Mouse (Mus musculus) kidney, embryonic 15.5 days (tissue): ENCODE results near the gene Evx1. TPM values are rescaled to one million over a fixed set of nuclear protein-coding genes. Genes with fewer than 3 reads are reported as not detected.

Source experiments
- ATAC-seq: fragments of 200-750 bp; cut with Nextera tagmentation; replicated peaks from 2 replicates; pipeline ENCODE4 v1.8.0; 2017; ENCODE audit warnings: moderate TSS enrichment; ENCODE audit not compliant: low FRiP score
- H3K27ac ChIP-seq: fragments of 300-500 bp; sonication (generic); 2 replicates; pipeline ENCODE4 v1.5.1; 2015; ENCODE audit warnings: mild to moderate bottlenecking, inconsistent platforms
- H3K27me3 ChIP-seq: fragments of 300-500 bp; sonication (generic); 2 replicates; pipeline ENCODE4 v1.6.1; 2015; ENCODE audit warnings: inconsistent platforms
- H3K36me3 ChIP-seq: fragments of 300-500 bp; sonication (generic); 2 replicates; pipeline ENCODE4 v1.6.1; 2015; ENCODE audit warnings: inconsistent platforms
- H3K4me1 ChIP-seq: fragments of 300-500 bp; sonication (generic); 2 replicates; pipeline ENCODE4 v1.6.1; 2015; ENCODE audit warnings: inconsistent platforms
- H3K4me2 ChIP-seq: fragments of 300-500 bp; sonication (generic); 2 replicates; pipeline ENCODE4 v1.6.1; 2015; ENCODE audit warnings: moderate library complexity, mild to moderate bottlenecking, inconsistent platforms
- H3K4me3 ChIP-seq: fragments of 300-500 bp; sonication (generic); replicated peaks from 2 replicates; pipeline ENCODE4 v1.5.1; 2015; ENCODE audit warnings: mild to moderate bottlenecking, inconsistent platforms
- H3K9ac ChIP-seq: fragments of 300-500 bp; sonication (generic); 2 replicates; pipeline ENCODE4 v1.6.1; 2015; ENCODE audit warnings: mild to moderate bottlenecking, inconsistent platforms
- H3K9me3 ChIP-seq: fragments of 300-500 bp; sonication (generic); replicated peaks from 2 replicates; pipeline ENCODE4 v1.6.1; 2016; ENCODE audit warnings: inconsistent platforms
- WGBS: fragments of 180-500 bp; shearing (Covaris S2); methylation state at CpG from one replicate; pipeline ENCODE4 v1.1.7; 2015; ENCODE audit warnings: mixed read lengths; 5-methylcytosine and 5-hydroxymethylcytosine counted together
- polyA plus RNA-seq: library from polyadenylated mRNA; unstranded; fragments of >200 nt; fragmentation: Nextera tagmentation; extraction: Ambion mirVana; gene quantifications from 2 replicates; pipeline ENCODE4 v1.2.1, GENCODE M21; 2015

The Evx1 gene
- polyA plus RNA-seq, 1 experiment from 2014 or later, result 0.14 TPM

GRCm38 (mm10) chr6:52294616-52295015 is 18.7 kb upstream of the Evx1 start:
- no peak overlapping the region for H3K4me3 ChIP-seq
- peaks cover 14% of the 10 kb centered on the region for H3K4me1 ChIP-seq
- H3K27me3 ChIP-seq, result peaks cover 74% of the 10 kb centered on the region
- ATAC-seq, result no peak
- no peaks in the 10 kb centered on the region for H3K36me3 ChIP-seq
- WGBS, result 74% methylated on average over 6 of the region's 6 CpGs
- no peak overlapping the region for H3K27ac ChIP-seq
- H3K4me2 ChIP-seq, result no peak overlapping the region
- no peaks in the 10 kb centered on the region for H3K9me3 ChIP-seq
- no peak overlapping the region for H3K9ac ChIP-seq

DNA sequence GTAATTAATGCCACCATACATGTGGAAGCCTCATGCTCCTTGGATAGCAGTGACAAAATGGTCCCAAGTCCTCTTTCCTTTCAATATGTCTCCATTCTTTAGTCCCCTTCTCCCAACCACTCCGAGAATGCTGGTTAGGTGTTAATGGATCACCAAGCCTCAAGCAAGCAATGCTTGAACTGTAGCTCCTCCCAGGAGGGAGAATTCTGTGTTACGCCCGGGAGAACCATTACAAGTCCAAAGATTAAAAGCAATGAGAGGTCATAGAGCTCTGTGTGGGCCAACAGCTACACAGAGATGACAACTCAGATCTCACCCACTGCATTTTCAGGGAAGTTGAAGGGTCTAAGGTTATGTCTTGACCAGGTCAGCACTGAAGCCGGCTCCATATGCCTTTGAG is 14.8 kb upstream of the Evx1 start:
- H3K27me3 ChIP-seq, result peaks cover 56% of the 10 kb centered on the region
- no peak overlapping the region for H3K4me3 ChIP-seq
- no peak overlapping the region for H3K27ac ChIP-seq
- no peaks in the 10 kb centered on the region for H3K36me3 ChIP-seq
- WGBS, result 52% methylated on average over 4 of the region's 4 CpGs
- no peaks in the 10 kb centered on the region for H3K9me3 ChIP-seq
- H3K4me2 ChIP-seq, result no peak overlapping the region
- H3K4me1 ChIP-seq, result no peaks in the 10 kb centered on the region
- no peak overlapping the region for H3K9ac ChIP-seq
- no peak for ATAC-seq

- WGBS, result 82% methylated on average over 4 of the region's 4 CpGs
- H3K9ac ChIP-seq, result no peak overlapping the region
- peaks cover 53% of the 10 kb centered on the region for H3K27me3 ChIP-seq
- H3K4me2 ChIP-seq, result no peak overlapping the region
- H3K4me1 ChIP-seq, result peaks cover 2% of the 10 kb centered on the region
- ATAC-seq, result no peak
- no peaks in the 10 kb centered on the region for H3K36me3 ChIP-seq
- no peak overlapping the region for H3K4me3 ChIP-seq
- H3K9me3 ChIP-seq, result no peaks in the 10 kb centered on the region
- H3K27ac ChIP-seq, result no peak overlapping the region
Measured at GRCm38 (mm10) chr6:52300806-52301205, 12.5 kb upstream of the Evx1 start.

GRCm38 (mm10) chr6:52303426-52303825 is 9.9 kb upstream of the Evx1 start:
- H3K9me3 ChIP-seq, result no peaks in the 10 kb centered on the region
- no peak overlapping the region for H3K4me2 ChIP-seq
- peaks cover 62% of the 10 kb centered on the region for H3K27me3 ChIP-seq
- no peak overlapping the region for H3K4me3 ChIP-seq
- no peak overlapping the region for H3K27ac ChIP-seq
- peaks cover 8% of the 10 kb centered on the region for H3K4me1 ChIP-seq
- WGBS, result 57% methylated on average over 3 of the region's 3 CpGs
- H3K36me3 ChIP-seq, result no peaks in the 10 kb centered on the region
- ATAC-seq, result no peak
- H3K9ac ChIP-seq, result no peak overlapping the region

- ATAC-seq, result peak; percentile 82
- WGBS, result under 1% methylated on average over 30 of the region's 30 CpGs
- peak overlapping the region; percentile 47 for H3K4me3 ChIP-seq
- H3K9ac ChIP-seq, result peak overlapping the region; percentile 15; the same call in 1 of the 2 replicates
- peak overlapping the region; percentile 74 for H3K4me2 ChIP-seq
- H3K9me3 ChIP-seq, result no peaks in the 10 kb centered on the region
- H3K4me1 ChIP-seq, result peaks cover 17% of the 10 kb centered on the region
- H3K36me3 ChIP-seq, result no peaks in the 10 kb centered on the region
- no peak overlapping the region for H3K27ac ChIP-seq
- peaks cover 74% of the 10 kb centered on the region for H3K27me3 ChIP-seq
Measured at GRCm38 (mm10) chr6:52305877-52306389, 7.4 kb upstream of the Evx1 start.

DNA sequence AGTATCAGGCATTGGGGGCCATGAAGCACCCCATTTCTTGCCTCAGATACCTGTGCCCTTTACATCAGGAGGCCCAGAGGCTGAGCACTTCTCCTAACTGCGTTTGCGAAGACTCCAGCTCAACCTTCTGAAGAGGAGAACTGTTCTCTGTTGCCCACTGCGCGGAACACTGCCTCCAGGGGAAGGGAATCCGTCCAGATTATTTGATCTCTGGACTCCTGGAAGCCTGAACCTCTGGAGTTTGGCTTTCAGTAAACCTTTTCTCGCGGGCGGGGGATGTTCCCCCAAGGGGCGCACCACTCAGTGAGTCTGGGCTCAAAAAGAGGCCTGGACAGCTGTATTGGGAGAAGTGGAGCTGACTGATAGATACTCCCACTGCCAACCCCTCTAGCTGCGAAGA is 3.5 kb upstream of the Evx1 start:
- H3K4me2 ChIP-seq, result no peak overlapping the region
- no peaks in the 10 kb centered on the region for H3K9me3 ChIP-seq
- H3K4me3 ChIP-seq, result 0 out of 2 replicates have a peak overlapping the region, but pooled peaks have one; percentile 5
- 37% methylated on average over 10 of the region's 10 CpGs for WGBS
- H3K27ac ChIP-seq, result no peak overlapping the region
- H3K36me3 ChIP-seq, result no peaks in the 10 kb centered on the region
- ATAC-seq, result no peak
- no peak overlapping the region for H3K9ac ChIP-seq
- H3K4me1 ChIP-seq, result peaks cover 34% of the 10 kb centered on the region
- H3K27me3 ChIP-seq, result peaks cover 97% of the 10 kb centered on the region

DNA sequence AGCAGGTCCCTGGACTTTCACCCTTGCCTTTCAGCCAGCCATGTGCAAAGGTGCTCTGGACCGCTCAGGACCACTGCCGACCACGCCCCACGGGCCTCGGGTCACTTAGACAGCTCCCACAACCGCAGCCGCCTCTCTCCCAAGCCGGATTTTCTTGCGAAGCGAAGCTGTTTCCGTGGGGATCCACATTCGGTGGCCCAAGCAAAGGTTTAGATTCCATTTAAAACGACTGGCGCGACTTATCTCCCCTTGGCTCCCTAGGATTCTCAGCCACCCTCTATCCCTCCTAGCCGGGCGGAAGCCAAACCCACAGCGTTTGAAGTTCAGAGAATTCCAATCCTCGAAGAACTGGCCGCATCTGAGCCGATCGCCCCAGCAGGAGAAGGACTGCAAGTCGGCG is 2.9 kb upstream of the Evx1 start:
- no peak for ATAC-seq
- H3K4me3 ChIP-seq, result peak overlapping the region; percentile 5; the same call in 1 of the 2 replicates
- no peaks in the 10 kb centered on the region for H3K36me3 ChIP-seq
- H3K9me3 ChIP-seq, result no peaks in the 10 kb centered on the region
- no peak overlapping the region for H3K9ac ChIP-seq
- peaks cover 99% of the 10 kb centered on the region for H3K27me3 ChIP-seq
- WGBS, result under 1% methylated on average over 24 of the region's 24 CpGs
- H3K27ac ChIP-seq, result no peak overlapping the region
- H3K4me2 ChIP-seq, result peak overlapping the region; percentile 39
- peaks cover 34% of the 10 kb centered on the region for H3K4me1 ChIP-seq

DNA sequence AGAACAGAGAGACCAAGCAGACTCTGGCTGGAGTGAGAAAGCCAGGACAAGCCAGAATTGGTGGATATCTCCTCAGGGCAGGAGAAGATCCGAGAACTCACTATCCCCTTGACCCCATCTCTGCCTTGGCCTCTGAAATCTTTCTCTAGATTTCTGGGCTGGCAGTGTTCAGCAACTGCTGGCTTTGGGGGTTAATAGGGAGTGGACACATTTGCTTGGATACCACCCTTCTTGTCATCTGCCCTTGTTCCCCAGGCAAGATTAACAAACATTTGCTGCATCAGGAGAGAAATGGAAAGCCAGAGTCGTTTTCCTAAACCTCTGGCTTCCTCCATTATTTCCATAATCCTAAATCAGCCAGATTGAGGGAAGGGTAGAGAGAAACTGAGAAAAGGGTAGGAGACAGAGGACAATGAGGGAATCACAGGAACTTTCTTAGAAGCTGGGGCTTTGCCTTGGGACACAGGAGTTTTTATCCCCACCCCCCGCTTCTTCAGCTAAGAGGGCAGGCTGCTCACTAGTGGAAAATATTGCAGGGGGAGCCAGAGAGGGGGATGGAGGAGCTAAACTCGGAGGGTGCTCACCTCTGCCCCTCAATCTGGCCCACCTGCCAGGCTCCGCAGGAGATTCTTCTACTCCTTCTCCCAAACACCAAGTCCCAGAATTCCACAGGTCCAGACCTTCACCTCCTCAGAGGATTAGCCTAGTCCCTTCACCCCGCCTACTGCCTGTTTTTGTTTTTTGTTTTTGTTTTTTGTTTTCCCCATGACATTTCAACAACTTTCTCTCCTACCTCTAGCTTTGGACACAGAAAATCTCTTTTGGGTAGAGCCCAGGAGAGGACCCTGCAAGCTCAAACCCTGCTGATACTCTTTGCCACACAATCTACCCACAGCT is 1.4 kb upstream of the Evx1 start:
- H3K27ac ChIP-seq, result no peak overlapping the region
- no peak for ATAC-seq
- 10% methylated on average over 6 of the region's 6 CpGs for WGBS
- H3K9ac ChIP-seq, result no peak overlapping the region
- no peaks in the 10 kb centered on the region for H3K36me3 ChIP-seq
- no peak overlapping the region for H3K4me3 ChIP-seq
- H3K4me2 ChIP-seq, result no peak overlapping the region
- peaks cover 39% of the 10 kb centered on the region for H3K4me1 ChIP-seq
- no peaks in the 10 kb centered on the region for H3K9me3 ChIP-seq
- peaks cover 99% of the 10 kb centered on the region for H3K27me3 ChIP-seq

DNA sequence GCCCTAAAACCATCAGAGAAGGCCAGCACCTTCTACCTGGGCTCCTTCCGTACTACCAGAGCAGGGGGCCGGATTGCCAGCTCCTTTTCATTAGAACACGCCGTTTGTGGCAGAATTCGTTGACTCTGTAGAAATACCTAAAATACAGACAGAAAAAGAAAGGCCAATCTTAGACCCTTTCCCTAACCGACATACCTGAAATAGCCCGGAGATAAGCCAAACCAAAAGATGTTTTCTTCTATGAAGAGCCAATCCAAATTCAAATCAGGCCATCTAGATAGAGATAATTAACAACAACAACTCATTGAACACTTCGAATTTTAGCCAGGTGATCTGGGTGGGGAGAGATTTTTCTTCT is 761 bp upstream of the Evx1 start:
- H3K36me3 ChIP-seq, result no peaks in the 10 kb centered on the region
- H3K27ac ChIP-seq, result no peak overlapping the region
- peaks cover 99% of the 10 kb centered on the region for H3K27me3 ChIP-seq
- no peak overlapping the region for H3K4me2 ChIP-seq
- 5% methylated on average over 8 of the region's 8 CpGs for WGBS
- H3K9me3 ChIP-seq, result no peaks in the 10 kb centered on the region
- H3K9ac ChIP-seq, result no peak overlapping the region
- H3K4me3 ChIP-seq, result no peak overlapping the region
- no peak for ATAC-seq
- H3K4me1 ChIP-seq, result peaks cover 41% of the 10 kb centered on the region

GRCm38 (mm10) chr6:52314304-52315100 is 1.2 kb downstream of the Evx1 start:
- ATAC-seq, result no peak
- under 1% methylated on average over 27 of the region's 27 CpGs for WGBS

GRCm38 (mm10) chr6:52315441-52316412 is 2.4 kb downstream of the Evx1 start:
- no peak overlapping the region for H3K9ac ChIP-seq
- H3K4me2 ChIP-seq, result peak overlapping the region; percentile 69
- peak overlapping the region; percentile 41 for H3K4me3 ChIP-seq
- no peaks in the 10 kb centered on the region for H3K9me3 ChIP-seq
- 6% methylated on average over 27 of the region's 27 CpGs for WGBS
- H3K36me3 ChIP-seq, result no peaks in the 10 kb centered on the region
- peaks cover 33% of the 10 kb centered on the region for H3K4me1 ChIP-seq
- H3K27me3 ChIP-seq, result peaks cover 99% of the 10 kb centered on the region
- no peak for ATAC-seq
- no peak overlapping the region for H3K27ac ChIP-seq

More at GRCm38 (mm10) chr6:52314304-52315100, 1.2 kb downstream of the Evx1 start:
- no peaks in the 10 kb centered on the region for H3K9me3 ChIP-seq
- H3K27me3 ChIP-seq, result peaks cover 99% of the 10 kb centered on the region
- H3K9ac ChIP-seq, result no peak overlapping the region
- H3K27ac ChIP-seq, result no peak overlapping the region
- H3K4me3 ChIP-seq, result peak overlapping the region; percentile 22
- peaks cover 41% of the 10 kb centered on the region for H3K4me1 ChIP-seq
- H3K36me3 ChIP-seq, result no peaks in the 10 kb centered on the region
- H3K4me2 ChIP-seq, result peak overlapping the region; percentile 45
